Mouse (Mus musculus) adrenal gland, postnatal 10 days (tissue): Measurements from ENCODE around the gene Dip2b. TPM values are rescaled to one million over a fixed set of nuclear protein-coding genes. Genes with fewer than 3 reads are reported as not detected.

Source experiments
- DNase-seq: peaks from one replicate; pipeline ENCODE4 v3.0.0; 2021; ENCODE audit warnings: mixed read lengths
- total RNA-seq, 2 experiments: library from RNA; stranded (reverse); gene quantifications; 2 replicates each; pipeline ENCODE4 v1.2.3; 2021

Gene Dip2b
- total RNA-seq, 2 experiments from 2014 or later, result 19.0 to 24.5 TPM

DNA sequence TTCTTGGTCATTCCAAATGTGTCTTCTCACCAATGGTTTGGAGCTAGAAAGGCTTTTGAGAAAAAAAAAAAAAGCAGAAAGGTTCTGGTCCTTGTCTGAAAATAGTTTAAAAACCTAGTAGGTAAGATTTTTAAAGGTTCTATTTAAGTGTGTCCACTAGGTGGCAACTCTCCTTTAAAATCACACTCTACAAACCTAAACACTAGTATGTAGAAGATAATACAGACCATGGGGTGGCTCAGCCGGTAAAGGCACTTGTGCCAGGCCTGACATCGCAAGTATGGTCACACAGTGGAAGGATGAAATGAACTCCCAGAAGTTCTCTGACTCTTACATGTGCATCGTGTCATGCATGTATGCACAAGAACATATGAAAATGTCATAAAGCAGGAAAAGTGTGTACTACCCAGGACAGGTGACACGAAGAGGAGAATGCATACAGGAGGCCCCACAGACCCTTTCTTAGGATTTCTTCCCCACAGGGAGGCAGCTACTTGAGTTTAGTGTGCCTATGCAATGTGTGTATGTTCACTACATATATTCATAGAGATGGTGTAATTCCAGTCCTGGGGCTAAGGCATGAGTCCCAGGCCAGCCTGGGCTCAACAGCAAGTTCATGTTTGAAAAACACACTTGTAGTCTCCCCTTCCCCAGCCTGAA lies 224.9 kb downstream of the Dip2b start:
- DNase-seq, result no peak

- DNase-seq, result no peak
Measured at GRCm38 (mm10) chr15:100265586-100266325, 227.3 kb downstream of the Dip2b start.

DNA sequence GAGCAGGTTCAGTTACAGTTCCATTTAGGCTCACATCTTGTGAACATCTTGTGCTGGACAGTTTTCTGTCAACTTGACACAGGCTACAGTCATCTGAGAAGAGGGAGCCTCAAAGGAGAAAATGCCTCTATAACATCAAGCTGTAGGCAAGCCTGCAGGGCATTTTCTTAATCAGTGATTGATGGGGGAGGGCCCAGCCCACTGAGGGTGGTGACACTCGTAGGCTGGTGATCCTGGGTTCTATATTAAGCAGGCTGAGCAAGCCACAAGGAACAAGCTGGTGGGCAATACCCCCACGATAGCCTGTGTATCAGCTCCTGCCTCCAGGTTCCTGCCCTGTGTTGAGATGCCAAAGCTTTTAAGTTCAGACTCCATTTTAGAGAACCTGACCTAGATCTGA lies 230.5 kb downstream of the Dip2b start:
- no peak for DNase-seq

Other genes with a start within 250 kb of the Dip2b start
- gene Lima1, start 163.2 kb upstream of the Dip2b start, total RNA-seq, result 10 to 100 TPM; 37.7 to 39.7 TPM
- under 1 TPM; 0.06 to 0.09 TPM for gene Fam186a, start 71.6 kb upstream of the Dip2b start, total RNA-seq
- 100 to 1,000 TPM; 101 to 103 TPM for gene Larp4, start 68.6 kb upstream of the Dip2b start, total RNA-seq
- 10 to 100 TPM; 49.6 to 56.3 TPM for gene Atf1, start 189.2 kb downstream of the Dip2b start, total RNA-seq
- gene Tmprss12, start 242.2 kb downstream of the Dip2b start, total RNA-seq, result not detected